Mouse (Mus musculus) limb, embryonic 12.5 days (tissue): ENCODE data around the gene Gm20696. TPM values are rescaled to one million over a fixed set of nuclear protein-coding genes. Genes with fewer than 3 reads are reported as not detected.

ENCODE experiments used
- ATAC-seq: fragments of 200-750 bp; cut with Nextera tagmentation; 2 replicates; pipeline ENCODE4 v1.8.0; 2017; ENCODE audit warnings: low read depth, moderate TSS enrichment; ENCODE audit not compliant: insufficient number of reproducible peaks, insufficient read depth, low FRiP score, low TSS enrichment
- H3K27ac ChIP-seq: fragments of 300-500 bp; sonication (generic); 2 replicates; pipeline ENCODE4 v1.5.1; 2016; ENCODE audit warnings: mild to moderate bottlenecking, moderate library complexity
- H3K27me3 ChIP-seq: fragments of 300-500 bp; sonication (generic); 2 replicates; pipeline ENCODE4 v1.6.1; 2016; ENCODE audit warnings: mild to moderate bottlenecking, moderate library complexity
- H3K36me3 ChIP-seq: fragments of 300-500 bp; sonication (generic); 2 replicates; pipeline ENCODE4 v1.6.1; 2016; ENCODE audit warnings: mild to moderate bottlenecking, moderate library complexity
- H3K4me1 ChIP-seq: fragments of 300-500 bp; sonication (generic); replicated peaks from 2 replicates; pipeline ENCODE4 v1.6.1; 2016
- H3K4me2 ChIP-seq: fragments of 300-500 bp; sonication (generic); 2 replicates; pipeline ENCODE4 v1.6.1; 2016; ENCODE audit warnings: mild to moderate bottlenecking, moderate library complexity
- H3K4me3 ChIP-seq: fragments of 300-500 bp; sonication (generic); replicated peaks from 2 replicates; pipeline ENCODE4 v1.5.1; 2016; ENCODE audit warnings: mild to moderate bottlenecking
- H3K9ac ChIP-seq: fragments of 300-500 bp; sonication (generic); replicated peaks from 2 replicates; pipeline ENCODE4 v1.6.1; 2016; ENCODE audit warnings: mild to moderate bottlenecking, moderate library complexity
- H3K9me3 ChIP-seq: fragments of 300-500 bp; sonication (generic); 2 replicates; pipeline ENCODE4 v1.6.1; 2016; ENCODE audit warnings: mild to moderate bottlenecking, moderate library complexity
- WGBS: fragments of 180-500 bp; shearing (Covaris S2); methylation state at CpG from one replicate; pipeline ENCODE4 v1.1.7; 2016; 5-methylcytosine and 5-hydroxymethylcytosine counted together
- polyA plus RNA-seq: library from polyadenylated mRNA; unstranded; fragments of >200 nt; fragmentation: Nextera tagmentation; extraction: Ambion mirVana; gene quantifications from 2 replicates; pipeline ENCODE4 v1.2.1, GENCODE M21; 2016

Gm20696 gene
- polyA plus RNA-seq, 1 experiment from 2014 or later = 7.6 TPM

- peaks cover 13% of the 10 kb centered on the region for H3K4me1 ChIP-seq
- no peaks in the 10 kb centered on the region for H3K9me3 ChIP-seq
- no peak; the same call in 1 of the 2 replicates for ATAC-seq
- 11% methylated on average over 2 of the region's 2 CpGs for WGBS
- H3K27me3 ChIP-seq = peaks cover 4% of the 10 kb centered on the region
- H3K4me3 ChIP-seq = no peak overlapping the region
- no peak overlapping the region for H3K27ac ChIP-seq
- no peak overlapping the region for H3K4me2 ChIP-seq
- H3K36me3 ChIP-seq = no peaks in the 10 kb centered on the region
- H3K9ac ChIP-seq = no peak overlapping the region
Observed at GRCm38 (mm10) chr6:99328634-99329033, 338.0 kb downstream of the Gm20696 start.

DNA sequence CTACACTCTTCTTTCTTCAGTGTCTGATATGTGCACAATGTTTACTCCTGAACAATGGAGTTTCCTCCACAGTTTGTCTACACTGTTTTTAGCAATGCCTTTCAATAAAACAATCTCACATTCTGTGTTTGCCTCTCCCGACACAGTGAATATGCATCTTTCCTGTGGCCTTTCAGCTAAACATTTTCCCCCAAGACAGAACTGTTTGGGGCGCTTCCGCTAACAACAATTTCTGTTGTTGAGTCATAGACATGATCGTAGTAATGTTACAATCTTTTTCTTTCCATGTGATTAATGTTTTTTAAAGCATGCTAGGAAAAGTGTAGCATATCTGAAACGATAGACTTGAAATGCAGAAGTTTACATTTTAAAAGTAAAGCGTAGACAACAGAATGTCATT lies 338.5 kb downstream of the Gm20696 start:
- H3K27ac ChIP-seq = no peak overlapping the region
- no peak overlapping the region for H3K4me2 ChIP-seq
- peaks cover 3% of the 10 kb centered on the region for H3K27me3 ChIP-seq
- ATAC-seq = no peak
- H3K36me3 ChIP-seq = no peaks in the 10 kb centered on the region
- H3K4me3 ChIP-seq = no peak overlapping the region
- no peaks in the 10 kb centered on the region for H3K9me3 ChIP-seq
- WGBS = 73% methylated on average over 6 of the region's 6 CpGs
- H3K4me1 ChIP-seq = peaks cover 13% of the 10 kb centered on the region
- H3K9ac ChIP-seq = no peak overlapping the region

- no peak overlapping the region for H3K9ac ChIP-seq
- no peaks in the 10 kb centered on the region for H3K36me3 ChIP-seq
- H3K9me3 ChIP-seq = no peaks in the 10 kb centered on the region
- no peak overlapping the region for H3K4me3 ChIP-seq
- ATAC-seq = no peak
- H3K27ac ChIP-seq = no peak overlapping the region
- peaks cover 13% of the 10 kb centered on the region for H3K4me1 ChIP-seq
- H3K27me3 ChIP-seq = peaks cover 3% of the 10 kb centered on the region
- no peak overlapping the region for H3K4me2 ChIP-seq
- WGBS = 78% methylated on average over 11 of the region's 11 CpGs
Observed at GRCm38 (mm10) chr6:99327721-99328120, 338.9 kb downstream of the Gm20696 start.

GRCm38 (mm10) chr6:99325881-99326280 lies 340.7 kb downstream of the Gm20696 start:
- H3K27ac ChIP-seq = no peak overlapping the region
- H3K36me3 ChIP-seq = no peaks in the 10 kb centered on the region
- H3K9ac ChIP-seq = no peak overlapping the region
- ATAC-seq = no peak
- 92% methylated on average over 2 of the region's 2 CpGs for WGBS
- no peak overlapping the region for H3K4me3 ChIP-seq
- H3K4me1 ChIP-seq = peaks cover 13% of the 10 kb centered on the region
- no peaks in the 10 kb centered on the region for H3K9me3 ChIP-seq
- H3K27me3 ChIP-seq = peaks cover 6% of the 10 kb centered on the region
- no peak overlapping the region for H3K4me2 ChIP-seq

- H3K9me3 ChIP-seq = no peaks in the 10 kb centered on the region
- H3K27ac ChIP-seq = no peak overlapping the region
- H3K36me3 ChIP-seq = no peaks in the 10 kb centered on the region
- ATAC-seq = no peak
- H3K4me1 ChIP-seq = peaks cover 13% of the 10 kb centered on the region
- no peak overlapping the region for H3K4me2 ChIP-seq
- no peak overlapping the region for H3K9ac ChIP-seq
- no peak overlapping the region for H3K4me3 ChIP-seq
- WGBS = 84% methylated on average over 5 of the region's 5 CpGs
- H3K27me3 ChIP-seq = peaks cover 7% of the 10 kb centered on the region
Observed at GRCm38 (mm10) chr6:99325461-99325860, 341.1 kb downstream of the Gm20696 start.

- Histone ChIP-seq H3K27ac (no peak overlapping the region), H3K9ac (no peak overlapping the region), H3K4me3 (no peak overlapping the region), H3K9me3 (no peaks in the 10 kb centered on the region), H3K4me1 (peaks cover 11% of the 10 kb centered on the region), H3K27me3 (peaks cover 9% of the 10 kb centered on the region), H3K36me3 (no peaks in the 10 kb centered on the region), H3K4me2 (no peak overlapping the region)
- ATAC-seq = no peak
- WGBS = 74% methylated on average over 8 of the region's 8 CpGs
Observed at GRCm38 (mm10) chr6:99322132-99322904, 344.3 kb downstream of the Gm20696 start.

DNA sequence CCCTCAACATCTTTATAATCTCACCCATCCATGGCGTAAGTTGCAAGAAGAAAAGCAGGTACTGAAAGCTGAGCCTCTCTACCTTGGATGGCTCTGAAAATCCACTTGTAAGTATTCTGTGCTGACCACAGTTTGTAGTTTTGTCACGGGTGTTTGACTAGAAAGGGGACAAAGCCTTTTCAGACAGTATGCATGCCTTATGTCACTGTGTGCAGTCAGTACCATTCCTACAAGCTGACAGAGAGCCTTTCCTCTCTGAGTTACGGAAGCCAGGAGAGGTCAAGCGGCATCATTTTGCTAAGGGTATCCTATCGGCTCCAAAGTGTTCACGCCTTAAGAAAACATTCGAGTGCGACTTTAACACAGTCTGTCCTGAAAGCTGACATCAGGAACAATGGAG lies 346.2 kb downstream of the Gm20696 start:
- peaks cover 12% of the 10 kb centered on the region for H3K27me3 ChIP-seq
- no peak overlapping the region for H3K27ac ChIP-seq
- no peak overlapping the region for H3K4me3 ChIP-seq
- no peak overlapping the region for H3K9ac ChIP-seq
- H3K36me3 ChIP-seq = no peaks in the 10 kb centered on the region
- no peaks in the 10 kb centered on the region for H3K9me3 ChIP-seq
- WGBS = 84% methylated on average over 8 of the region's 8 CpGs
- no peak overlapping the region for H3K4me2 ChIP-seq
- peaks cover 11% of the 10 kb centered on the region for H3K4me1 ChIP-seq
- ATAC-seq = no peak

- no peak for ATAC-seq
- H3K36me3 ChIP-seq = no peaks in the 10 kb centered on the region
- 0 out of 2 replicates have a peak overlapping the region, but pooled peaks have one; percentile 31 for H3K9ac ChIP-seq
- peaks cover 9% of the 10 kb centered on the region for H3K4me1 ChIP-seq
- no peak overlapping the region for H3K4me3 ChIP-seq
- no peak overlapping the region for H3K4me2 ChIP-seq
- 83% methylated on average over 19 of the region's 19 CpGs for WGBS
- H3K27ac ChIP-seq = no peak overlapping the region
- H3K27me3 ChIP-seq = peaks cover 12% of the 10 kb centered on the region
- no peaks in the 10 kb centered on the region for H3K9me3 ChIP-seq
Observed at GRCm38 (mm10) chr6:99319415-99320405, 346.9 kb downstream of the Gm20696 start.

DNA sequence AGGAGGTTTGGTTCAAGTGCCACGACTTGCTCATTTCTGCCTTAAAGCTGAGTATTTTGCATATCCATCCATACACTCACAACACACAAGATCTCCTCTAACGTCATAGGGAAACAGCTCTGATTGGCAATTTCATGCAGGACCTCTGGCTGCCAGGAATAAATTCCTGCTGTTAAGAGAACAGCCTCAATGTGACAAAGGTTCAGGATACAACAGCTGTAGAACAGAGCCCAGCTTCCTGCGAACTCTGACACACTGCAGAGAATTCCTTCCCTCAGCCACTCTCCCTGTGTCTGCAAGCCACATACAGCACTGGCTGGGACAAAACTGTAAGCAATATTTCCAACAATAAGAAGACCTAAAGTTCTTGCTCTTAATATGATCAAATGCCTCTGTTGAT lies 351.9 kb downstream of the Gm20696 start:
- no peak overlapping the region for H3K9ac ChIP-seq
- no peak for ATAC-seq
- H3K4me3 ChIP-seq = no peak overlapping the region
- no peaks in the 10 kb centered on the region for H3K36me3 ChIP-seq
- no peak overlapping the region for H3K4me2 ChIP-seq
- peaks cover 6% of the 10 kb centered on the region for H3K27me3 ChIP-seq
- WGBS = 37% methylated on average over 3 of the region's 3 CpGs
- no peak overlapping the region for H3K27ac ChIP-seq
- H3K4me1 ChIP-seq = peaks cover 22% of the 10 kb centered on the region
- H3K9me3 ChIP-seq = no peaks in the 10 kb centered on the region

GRCm38 (mm10) chr6:99310529-99310928 lies 356.1 kb downstream of the Gm20696 start:
- Histone ChIP-seq H3K36me3 (no peaks in the 10 kb centered on the region), H3K27me3 (peaks cover 16% of the 10 kb centered on the region; the same call in 1 of the 2 replicates), H3K4me2 (no peak overlapping the region), H3K27ac (no peak overlapping the region), H3K9ac (no peak overlapping the region), H3K9me3 (no peaks in the 10 kb centered on the region), H3K4me3 (no peak overlapping the region), H3K4me1 (peaks cover 16% of the 10 kb centered on the region)
- ATAC-seq = no peak
- WGBS = 51% methylated on average over 12 of the region's 12 CpGs

DNA sequence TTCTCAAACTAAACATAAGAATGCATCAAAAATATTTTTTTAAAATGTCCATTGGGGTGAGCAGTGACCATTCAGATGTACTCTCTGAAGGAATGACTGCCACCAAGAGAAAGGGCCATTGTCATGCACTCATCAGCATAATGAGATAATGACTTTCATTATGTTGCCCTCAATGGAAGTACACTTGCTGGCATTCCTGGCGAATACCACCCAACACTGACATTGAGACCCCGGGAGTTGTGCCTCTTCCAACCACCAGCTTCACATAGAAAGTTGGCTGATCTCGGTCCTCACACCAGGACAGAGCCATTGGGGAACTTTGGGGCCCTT lies 356.5 kb downstream of the Gm20696 start:
- 60% methylated on average over 3 of the region's 3 CpGs for WGBS
- no peak overlapping the region for H3K9ac ChIP-seq
- H3K27me3 ChIP-seq = peaks cover 16% of the 10 kb centered on the region
- no peak overlapping the region for H3K4me2 ChIP-seq
- H3K9me3 ChIP-seq = no peaks in the 10 kb centered on the region
- no peak for ATAC-seq
- no peak overlapping the region for H3K4me3 ChIP-seq
- H3K27ac ChIP-seq = no peak overlapping the region
- peaks cover 16% of the 10 kb centered on the region for H3K4me1 ChIP-seq
- H3K36me3 ChIP-seq = no peaks in the 10 kb centered on the region
